Mouse (Mus musculus): ENCODE measurements around the gene Nell2.

DNA sequence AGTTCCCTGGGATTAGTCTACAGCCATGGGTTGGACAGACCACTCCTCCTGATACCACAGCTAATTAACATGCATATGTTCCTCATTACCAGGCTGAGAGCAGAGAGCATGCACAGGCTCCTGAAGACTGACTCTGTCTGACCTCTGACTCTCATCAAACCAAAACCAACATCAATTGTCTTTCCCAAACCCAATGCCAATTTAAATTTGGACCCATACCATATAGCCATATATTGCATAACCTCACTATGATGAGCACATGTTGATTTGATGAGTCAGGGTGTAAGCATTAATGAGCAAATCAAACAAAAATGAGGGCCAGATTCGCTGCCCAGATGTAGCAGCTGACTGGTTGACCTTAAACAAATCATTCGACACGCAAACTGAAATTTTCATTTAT, 51.9 kb downstream of the Nell2 start:
- TF ChIP-seq POLR2A (IDR thresholded peaks at IDR 0.05; ENCODE audit: low read depth, low read length) (no peak), CTCF (IDR thresholded peaks at IDR 0.05; ENCODE audit: extremely low read depth, insufficient read depth, insufficient read length, insufficient replicate concordance) (no peak)
